Mouse (Mus musculus) bone marrow macrophage, adult 2 months (primary cell): ENCODE measurements around the gene Apol9b. TPM values are rescaled to one million over a fixed set of nuclear protein-coding genes. Genes with fewer than 3 reads are reported as not detected.

Experiments
- H3K27ac ChIP-seq: 2 replicates; pipeline ENCODE4 v1.5.1; 2012; ENCODE audit warnings: low read depth, low read length; ENCODE audit not compliant: insufficient read depth
- H3K4me1 ChIP-seq: 2 replicates; pipeline ENCODE4 v1.6.1; 2012; ENCODE audit warnings: low read length; ENCODE audit not compliant: control insufficient read depth, insufficient read depth
- H3K4me3 ChIP-seq: 2 replicates; pipeline ENCODE4 v1.5.1; 2012; ENCODE audit warnings: mild to moderate bottlenecking, low read length, moderate library complexity; ENCODE audit not compliant: insufficient read depth
- CTCF ChIP-seq: IDR thresholded peaks from 2 replicates; pipeline ENCODE4 v1.5.1; 2012; ENCODE audit warnings: low read depth, mild to moderate bottlenecking, low read length, moderate library complexity
- POLR2A ChIP-seq: IDR thresholded peaks from 2 replicates; pipeline ENCODE4 v1.6.1; 2012; ENCODE audit warnings: mild to moderate bottlenecking, low read depth, low read length, borderline replicate concordance
- polyA plus RNA-seq: library from polyadenylated mRNA; stranded (reverse); fragments of >200 nt; gene quantifications from 2 replicates; pipeline ENCODE4 v1.2.4, GENCODE M21; 2012; ENCODE audit not compliant: missing spikeins, insufficient read depth, insufficient read length

The Apol9b gene
- polyA plus RNA-seq, 1 experiment: 0.72 TPM

DNA sequence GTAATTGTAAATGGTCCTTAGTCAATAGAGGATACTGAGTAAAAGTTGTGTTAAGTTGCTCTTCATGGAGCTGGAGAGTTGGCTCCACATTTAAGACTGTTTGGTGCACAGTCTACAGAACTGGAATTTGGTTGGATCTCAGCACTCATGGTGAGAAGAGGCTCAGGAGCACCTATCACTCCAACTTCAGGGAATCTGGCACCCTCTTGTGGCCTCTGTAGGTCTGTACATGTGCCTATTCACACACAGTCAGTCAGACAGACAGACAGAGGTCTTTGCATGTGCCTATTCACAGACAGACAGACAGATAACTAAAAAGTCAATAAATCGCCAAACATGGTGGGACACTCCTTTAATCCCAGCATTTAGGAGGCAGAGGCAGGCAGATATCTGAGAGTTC, 21.6 kb downstream of the Apol9b start:
- no peaks in the 10 kb centered on the region for H3K4me1 ChIP-seq
- H3K27ac ChIP-seq: no peak overlapping the region
- no peak for TF ChIP-seq POLR2A
- TF ChIP-seq CTCF: no peak
- no peak overlapping the region for H3K4me3 ChIP-seq

- Histone ChIP-seq H3K27ac (no peak overlapping the region), H3K4me1 (no peaks in the 10 kb centered on the region), H3K4me3 (no peak overlapping the region)
- TF ChIP-seq POLR2A (no peak), CTCF (no peak)
Measured at GRCm38 (mm10) chr15:77752443-77752842, 23.6 kb downstream of the Apol9b start.

DNA sequence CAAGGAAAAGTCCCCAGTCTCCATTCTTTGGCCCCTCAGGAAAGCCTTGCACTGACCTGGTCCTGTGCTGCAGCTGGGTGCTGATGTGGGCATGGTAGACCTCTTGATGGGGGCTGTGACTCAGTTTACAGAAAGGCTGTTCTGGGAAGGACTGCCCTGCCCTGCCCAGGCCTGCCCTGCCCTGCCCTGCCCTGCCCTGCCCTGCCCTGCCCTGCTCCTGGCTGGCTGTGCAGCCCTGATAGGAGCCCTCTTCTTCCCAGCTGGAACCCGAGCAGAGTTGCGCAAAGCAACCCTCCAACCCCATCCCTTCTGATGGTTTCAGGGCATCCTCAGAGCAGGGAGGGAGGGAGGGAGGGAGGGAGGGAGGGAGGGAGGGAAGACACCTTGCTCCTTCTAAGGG, 26.3 kb downstream of the Apol9b start:
- no peak overlapping the region for H3K27ac ChIP-seq
- no peaks in the 10 kb centered on the region for H3K4me1 ChIP-seq
- no peak for TF ChIP-seq POLR2A
- no peak for TF ChIP-seq CTCF
- H3K4me3 ChIP-seq: no peak overlapping the region

GRCm38 (mm10) chr15:77756081-77756480, 27.2 kb downstream of the Apol9b start:
- no peak for TF ChIP-seq POLR2A
- no peak for TF ChIP-seq CTCF
- Histone ChIP-seq H3K4me1 (no peaks in the 10 kb centered on the region), H3K4me3 (no peak overlapping the region), H3K27ac (no peak overlapping the region)

GRCm38 (mm10) chr15:77756848-77757247, 28.0 kb downstream of the Apol9b start, which contains the start of gene Apol8:
TSS of gene Apol8 (minus strand) at chr15:77757003.
- no peak within 1 kb of the TSS for H3K4me3 ChIP-seq
- no peak within 1 kb of the TSS for H3K27ac ChIP-seq
- TF ChIP-seq POLR2A (no peak), CTCF (peak; percentile 86)

GRCm38 (mm10) chr15:77757586-77758226, 28.9 kb downstream of the Apol9b start:
- Histone ChIP-seq H3K4me1 (no peaks in the 10 kb centered on the region), H3K27ac (no peak overlapping the region), H3K4me3 (no peak overlapping the region)
- no peak for TF ChIP-seq CTCF

More at GRCm38 (mm10) chr15:77756848-77757247, 28.0 kb downstream of the Apol9b start, which contains the start of gene Apol8:
- H3K4me1 ChIP-seq: no peaks in the 10 kb centered on the region

- TF ChIP-seq CTCF (no peak), POLR2A (no peak)
- Histone ChIP-seq H3K4me1 (peaks cover 11% of the 10 kb centered on the region), H3K4me3 (no peak overlapping the region), H3K27ac (no peak overlapping the region)
Measured at GRCm38 (mm10) chr15:77760037-77760436, 31.2 kb downstream of the Apol9b start.

- Histone ChIP-seq H3K4me1 (peaks cover 18% of the 10 kb centered on the region), H3K4me3 (no peak overlapping the region), H3K27ac (no peak overlapping the region)
- no peak for TF ChIP-seq POLR2A
- TF ChIP-seq CTCF: no peak
Measured at GRCm38 (mm10) chr15:77761083-77761482, 32.2 kb downstream of the Apol9b start.

DNA sequence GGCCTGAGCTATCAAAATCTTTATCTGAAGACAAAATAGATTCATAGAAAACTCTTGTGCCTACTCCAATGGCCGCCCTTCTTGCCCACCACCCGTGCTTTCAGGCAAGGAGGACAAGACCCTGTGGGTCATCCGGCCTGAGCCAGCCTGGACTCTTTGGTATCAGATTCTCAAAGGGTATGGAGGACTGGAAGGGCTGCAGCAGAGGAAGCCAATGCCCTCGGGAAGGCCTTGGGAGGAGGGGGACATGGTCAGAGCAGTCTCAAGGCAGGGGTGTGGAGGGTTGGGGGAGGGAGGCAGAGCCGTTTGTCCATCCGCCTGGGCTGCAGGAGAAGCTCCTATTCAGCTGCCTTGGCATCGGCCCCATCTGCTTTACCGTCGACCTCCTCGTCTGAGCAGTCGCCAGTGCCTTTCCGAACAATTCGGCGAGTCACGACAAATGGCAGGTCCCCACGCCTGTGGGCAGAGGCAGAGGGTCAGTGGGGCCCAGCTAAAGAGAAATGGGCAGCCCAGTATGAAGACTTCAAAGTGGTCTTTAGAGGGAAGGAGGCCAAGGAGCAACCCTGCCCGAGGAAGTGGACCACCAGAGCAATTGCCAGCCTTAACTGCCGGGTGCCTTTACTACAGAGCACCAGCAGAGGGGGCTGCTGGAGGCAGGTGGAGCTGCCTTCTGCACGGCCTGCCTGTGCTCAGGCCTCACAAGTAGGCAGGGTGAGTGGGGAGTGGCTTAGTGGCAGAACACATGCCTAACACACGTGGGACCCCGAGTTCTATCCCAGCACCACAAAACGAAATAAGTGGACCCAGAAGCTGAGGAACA, 32.9 kb downstream of the Apol9b start:
- H3K4me1 ChIP-seq: peaks cover 18% of the 10 kb centered on the region
- TF ChIP-seq POLR2A (no peak), CTCF (0 out of 2 replicates have a peak, but pooled peaks have one; percentile 6)
- H3K27ac ChIP-seq: no peak overlapping the region
- H3K4me3 ChIP-seq: no peak overlapping the region

- Histone ChIP-seq H3K4me3 (no peak overlapping the region), H3K4me1 (peaks cover 18% of the 10 kb centered on the region), H3K27ac (no peak overlapping the region)
- TF ChIP-seq POLR2A (no peak), CTCF (no peak)
Measured at GRCm38 (mm10) chr15:77763050-77763449, 34.2 kb downstream of the Apol9b start.

DNA sequence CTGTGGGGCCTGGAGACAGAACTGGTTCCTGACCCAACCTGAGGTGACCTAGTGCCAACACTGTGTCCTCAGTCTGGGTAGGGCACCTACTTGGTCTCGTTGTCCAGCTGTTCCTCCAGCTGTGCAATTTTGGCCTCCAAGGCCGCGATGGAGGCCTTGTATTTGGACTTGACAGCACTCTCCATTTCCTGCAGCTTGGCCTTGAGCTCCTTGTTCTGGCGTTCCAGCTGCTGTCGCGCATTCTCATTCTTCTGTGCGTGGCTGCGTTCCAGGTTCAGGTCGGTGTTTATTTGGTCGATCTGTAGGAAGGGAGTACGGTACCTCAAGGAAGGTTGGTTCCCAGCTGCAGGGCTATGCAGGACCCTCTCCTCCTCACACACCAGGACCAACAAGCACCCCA, 34.9 kb downstream of the Apol9b start:
- Histone ChIP-seq H3K4me3 (no peak overlapping the region), H3K27ac (peak overlapping the region; percentile 92), H3K4me1 (peaks cover 18% of the 10 kb centered on the region)
- no peak for TF ChIP-seq CTCF
- no peak for TF ChIP-seq POLR2A
